Mouse (Mus musculus) ES-E14 (cell line): Measurements from ENCODE around the gene Fsd1.

Experiments used
- CHD2 ChIP-seq: IDR thresholded peaks from 2 replicates; pipeline ENCODE4 v1.6.1; 2014; ENCODE audit warnings: mild to moderate bottlenecking, low read depth, low read length, inconsistent platforms
- HCFC1 ChIP-seq: IDR thresholded peaks from 2 replicates; pipeline ENCODE4 v1.6.1; 2012; ENCODE audit warnings: low read length, inconsistent platforms, borderline replicate concordance; ENCODE audit not compliant: insufficient read depth
- MAFK ChIP-seq: IDR thresholded peaks from 2 replicates; pipeline ENCODE4 v1.6.1; 2014; ENCODE audit warnings: mild to moderate bottlenecking, low read depth, low read length, inconsistent platforms; ENCODE audit not compliant: insufficient read depth
- ZC3H11A ChIP-seq: IDR thresholded peaks from 2 replicates; pipeline ENCODE4 v1.6.1; 2012; ENCODE audit warnings: low read depth, mild to moderate bottlenecking, inconsistent platforms, low read length, borderline replicate concordance

GRCm38 (mm10) chr17:56010681-56011080, 24.4 kb downstream of the Fsd1 start:
- TF ChIP-seq ZC3H11A (no peak), CHD2 (no peak), HCFC1 (no peak), MAFK (no peak)
